Mouse (Mus musculus) stomach, postnatal 0 days (tissue): Measurements from ENCODE around the gene Gfod2.

Experiments
- CTCF ChIP-seq: IDR thresholded peaks from 2 replicates; pipeline ENCODE4 v1.5.1; 2016; ENCODE audit warnings: antibody characterized with exemption, low read depth, mild to moderate bottlenecking, moderate library complexity
- EP300 ChIP-seq: optimal IDR thresholded peaks from 2 replicates; pipeline ENCODE3; 2016; ENCODE audit warnings: antibody characterized with exemption

- no peak for TF ChIP-seq CTCF
- TF ChIP-seq EP300, result no peak
These were observed 49.3 kb upstream of the Gfod2 start for GRCm38 (mm10) chr8:105807766-105808165.
